Mouse (Mus musculus) heart, embryonic 10.5 days (tissue): Measurements from ENCODE around the gene Etv6. TPM values are rescaled to one million over a fixed set of nuclear protein-coding genes. Genes with fewer than 3 reads are reported as not detected.

ENCODE experiments used
- DNase-seq: peaks from one replicate; pipeline ENCODE4 v3.0.0-alpha.2; 2017; ENCODE audit warnings: low spot score
- H3K27ac ChIP-seq: fragments of 300-500 bp; sonication (generic); 2 replicates; pipeline ENCODE4 v1.5.1; 2016; ENCODE audit warnings: mild to moderate bottlenecking
- H3K27me3 ChIP-seq: fragments of 300-500 bp; sonication (generic); 2 replicates; pipeline ENCODE4 v1.6.1; 2016; ENCODE audit warnings: mild to moderate bottlenecking; ENCODE audit not compliant: poor library complexity, insufficient read depth, severe bottlenecking
- H3K36me3 ChIP-seq: fragments of 300-500 bp; sonication (generic); 2 replicates; pipeline ENCODE4 v1.6.1; 2016; ENCODE audit warnings: mild to moderate bottlenecking, moderate library complexity
- H3K4me1 ChIP-seq: fragments of 300-500 bp; sonication (generic); 2 replicates; pipeline ENCODE4 v1.6.1; 2016; ENCODE audit warnings: mild to moderate bottlenecking
- H3K4me3 ChIP-seq: fragments of 300-500 bp; sonication (generic); 2 replicates; pipeline ENCODE4 v1.5.1; 2016; ENCODE audit warnings: mild to moderate bottlenecking, moderate library complexity
- H3K9me3 ChIP-seq: fragments of 300-500 bp; sonication (generic); 2 replicates; pipeline ENCODE4 v1.6.1; 2016; ENCODE audit warnings: mild to moderate bottlenecking, moderate library complexity
- WGBS: fragments of 180-500 bp; shearing (Covaris S2); methylation state at CpG from one replicate; pipeline ENCODE4 v1.1.7; 2016; 5-methylcytosine and 5-hydroxymethylcytosine counted together
- polyA plus RNA-seq: library from polyadenylated mRNA; unstranded; fragments of >200 nt; fragmentation: Nextera tagmentation; extraction: Ambion mirVana; gene quantifications from 2 replicates; pipeline ENCODE4 v1.2.1, GENCODE M21; 2016

The Etv6 gene
- polyA plus RNA-seq, 1 experiment from 2014 or later = 16.2 TPM

DNA sequence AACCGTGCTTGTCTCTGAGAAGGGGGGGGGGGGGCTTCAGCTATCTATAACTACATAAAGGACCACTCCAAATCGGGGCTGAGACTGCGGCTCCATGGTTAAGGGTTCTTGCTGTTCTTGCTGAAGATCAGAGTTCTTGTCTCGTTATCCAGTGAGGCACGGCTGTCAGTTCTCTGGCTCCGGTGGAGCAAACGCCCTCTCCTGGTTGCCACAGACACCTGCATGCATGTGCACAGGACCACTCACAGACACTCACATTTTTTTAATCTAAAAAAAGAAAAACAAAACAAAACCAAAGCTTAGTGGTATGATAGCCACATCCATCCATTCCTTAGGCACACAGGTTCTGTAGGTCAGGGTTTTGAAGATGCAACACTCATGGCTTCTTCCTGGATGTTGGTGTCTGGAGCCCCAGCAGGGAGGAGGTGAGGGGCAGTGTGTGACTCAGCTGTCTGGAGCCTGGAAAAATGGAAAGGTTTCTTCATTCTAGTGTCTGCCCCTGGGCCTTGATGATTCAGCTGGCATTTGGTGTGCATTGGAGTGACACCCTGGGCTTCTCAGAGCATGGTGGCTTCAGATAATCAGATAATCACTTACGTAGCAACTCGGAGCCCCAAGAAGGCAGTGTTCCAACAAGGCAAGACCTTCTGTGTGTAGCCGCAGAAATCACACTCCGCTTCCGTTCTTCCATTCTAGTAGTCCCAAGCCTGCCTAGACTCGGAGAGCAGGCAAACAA is 262.6 kb downstream of the Etv6 start:
- Histone ChIP-seq H3K9me3 (no peaks in the 10 kb centered on the region), H3K4me1 (peaks cover 13% of the 10 kb centered on the region), H3K36me3 (no peaks in the 10 kb centered on the region), H3K27me3 (no peaks in the 10 kb centered on the region), H3K27ac (no peak overlapping the region), H3K4me3 (no peak overlapping the region)
- 70% methylated on average over 13 of the region's 13 CpGs for WGBS
- DNase-seq = no peak

GRCm38 (mm10) chr6:134301951-134302350 is 266.5 kb downstream of the Etv6 start:
- Histone ChIP-seq H3K36me3 (no peaks in the 10 kb centered on the region), H3K27ac (no peak overlapping the region), H3K4me1 (no peaks in the 10 kb centered on the region), H3K4me3 (no peak overlapping the region), H3K27me3 (no peaks in the 10 kb centered on the region), H3K9me3 (no peaks in the 10 kb centered on the region)
- 84% methylated on average over 1 of the region's 1 CpGs for whole genome bisulfite sequencing
- DNase-seq = no peak

GRCm38 (mm10) chr6:134311346-134311745 is 275.8 kb downstream of the Etv6 start:
- no peaks in the 10 kb centered on the region for H3K4me1 ChIP-seq
- H3K4me3 ChIP-seq = no peak overlapping the region
- H3K36me3 ChIP-seq = no peaks in the 10 kb centered on the region
- WGBS = 86% methylated on average over 4 of the region's 4 CpGs
- no peak overlapping the region for H3K27ac ChIP-seq
- no peaks in the 10 kb centered on the region; the same call in 1 of the 2 replicates for H3K9me3 ChIP-seq
- DNase-seq = no peak
- no peaks in the 10 kb centered on the region for H3K27me3 ChIP-seq

- 84% methylated on average over 8 of the region's 8 CpGs for WGBS
- Histone ChIP-seq H3K4me1 (no peaks in the 10 kb centered on the region), H3K36me3 (no peaks in the 10 kb centered on the region), H3K27ac (no peak overlapping the region), H3K4me3 (no peak overlapping the region), H3K27me3 (no peaks in the 10 kb centered on the region), H3K9me3 (no peaks in the 10 kb centered on the region; the same call in 1 of the 2 replicates)
- no peak for DNase-seq
Observed at GRCm38 (mm10) chr6:134312571-134312970, 277.1 kb downstream of the Etv6 start.

DNA sequence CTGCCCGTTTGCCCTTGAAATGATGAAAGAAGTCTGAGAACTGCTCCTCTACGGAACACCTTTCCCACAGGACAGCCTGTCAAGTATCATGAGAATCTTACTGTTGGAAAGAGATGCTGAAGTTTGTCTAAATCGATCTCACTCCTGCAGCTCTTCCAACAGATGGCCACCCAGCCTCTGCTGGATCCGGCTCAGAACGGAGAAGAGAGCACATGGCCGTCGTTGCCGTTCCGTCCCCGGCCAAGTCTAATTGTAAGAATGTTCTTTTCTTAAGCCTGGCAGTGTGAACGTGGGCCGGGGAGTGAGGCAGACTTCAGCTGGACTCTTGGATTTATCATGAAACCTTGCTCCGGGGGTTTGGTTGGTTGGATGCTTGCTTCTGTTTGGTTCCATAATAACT is 281.9 kb downstream of the Etv6 start:
- 90% methylated on average over 13 of the region's 13 CpGs for WGBS
- Histone ChIP-seq H3K4me1 (no peaks in the 10 kb centered on the region), H3K36me3 (no peaks in the 10 kb centered on the region), H3K27ac (no peak overlapping the region), H3K9me3 (no peaks in the 10 kb centered on the region; the same call in 1 of the 2 replicates), H3K27me3 (no peaks in the 10 kb centered on the region), H3K4me3 (no peak overlapping the region)
- no peak for DNase-seq

Other genes starting within 250 kb of the Etv6 start
- gene Kap, start 181.9 kb upstream of the Etv6 start, polyA plus RNA-seq = not detected in 2 replicates